Mouse (Mus musculus) hindbrain, postnatal 0 days (tissue): Measurements from ENCODE around the gene Tmem14a. TPM values are rescaled to one million over a fixed set of nuclear protein-coding genes. Genes with fewer than 3 reads are reported as not detected.
A peak's percentile ranks its signal among the peaks of the same experiment; 100 is the strongest.
"Not testable (repeated sequence)": the region's sequence is repeated elsewhere in the genome, so short reads cannot be mapped to it uniquely, and the experiment has no call there.

Experiments used
- ATAC-seq: fragments of 200-750 bp; cut with Nextera tagmentation; 2 replicates; pipeline ENCODE4 v1.8.0; 2017; ENCODE audit warnings: mild to moderate bottlenecking, moderate TSS enrichment, moderate library complexity
- DNase-seq: peaks from one replicate; pipeline ENCODE4 v3.0.0-alpha.2; 2015; ENCODE audit warnings: low spot score
- H3K27ac ChIP-seq: fragments of 300-500 bp; sonication (generic); 2 replicates; pipeline ENCODE4 v1.5.1; 2014; ENCODE audit warnings: mild to moderate bottlenecking
- H3K27me3 ChIP-seq: fragments of 300-500 bp; sonication (generic); 2 replicates; pipeline ENCODE4 v1.6.1; 2014; ENCODE audit warnings: low read length, mixed read lengths; ENCODE audit not compliant: insufficient read depth
- H3K36me3 ChIP-seq: fragments of 300-500 bp; sonication (generic); 2 replicates; pipeline ENCODE4 v1.6.1; 2014; ENCODE audit warnings: low read length, mixed read lengths; ENCODE audit not compliant: insufficient read depth
- H3K4me1 ChIP-seq: fragments of 300-500 bp; sonication (generic); 2 replicates; pipeline ENCODE4 v1.6.1; 2014; ENCODE audit warnings: antibody characterized with exemption, low read length, mixed read lengths; ENCODE audit not compliant: insufficient read depth
- H3K4me2 ChIP-seq: fragments of 300-500 bp; sonication (generic); 2 replicates; pipeline ENCODE4 v1.6.1; 2014; ENCODE audit warnings: low read depth, mild to moderate bottlenecking, low read length, moderate library complexity, mixed read lengths
- H3K4me3 ChIP-seq: fragments of 300-500 bp; sonication (generic); 2 replicates; pipeline ENCODE4 v1.5.1; 2014; ENCODE audit warnings: low read length
- H3K9ac ChIP-seq: fragments of 300-500 bp; sonication (generic); replicated peaks from 2 replicates; pipeline ENCODE4 v1.6.1; 2014; ENCODE audit warnings: mild to moderate bottlenecking, low read length, moderate library complexity, mixed read lengths
- H3K9me3 ChIP-seq: fragments of 300-500 bp; sonication (generic); 2 replicates; pipeline ENCODE4 v1.6.1; 2016; ENCODE audit warnings: low read length, mixed read lengths
- CTCF ChIP-seq: IDR thresholded peaks from 2 replicates; pipeline ENCODE4 v1.5.1; 2016; ENCODE audit warnings: antibody characterized with exemption, control low read depth, low read depth
- WGBS: fragments of 180-500 bp; shearing (Covaris S2); extraction: QIAGEN DNeasy Blood & Tissue Kit; methylation state at CpG from one replicate; pipeline ENCODE4 v1.1.7; 2014; 5-methylcytosine and 5-hydroxymethylcytosine counted together
- polyA plus RNA-seq: library from polyadenylated mRNA; unstranded; fragments of >200 nt; fragmentation: Nextera tagmentation; extraction: Ambion mirVana; gene quantifications from 2 replicates; pipeline ENCODE4 v1.2.1, GENCODE M21; 2015
- total RNA-seq: library from RNA; depleted of rRNA; stranded (reverse); fragments of >200 nt; gene quantifications from 2 replicates; pipeline ENCODE4 v1.2.3, GENCODE M21; 2014

Tmem14a gene
- total and polyA plus RNA-seq, 2 experiments from 2014 or later, result 18.7 to 27.8 TPM

DNA sequence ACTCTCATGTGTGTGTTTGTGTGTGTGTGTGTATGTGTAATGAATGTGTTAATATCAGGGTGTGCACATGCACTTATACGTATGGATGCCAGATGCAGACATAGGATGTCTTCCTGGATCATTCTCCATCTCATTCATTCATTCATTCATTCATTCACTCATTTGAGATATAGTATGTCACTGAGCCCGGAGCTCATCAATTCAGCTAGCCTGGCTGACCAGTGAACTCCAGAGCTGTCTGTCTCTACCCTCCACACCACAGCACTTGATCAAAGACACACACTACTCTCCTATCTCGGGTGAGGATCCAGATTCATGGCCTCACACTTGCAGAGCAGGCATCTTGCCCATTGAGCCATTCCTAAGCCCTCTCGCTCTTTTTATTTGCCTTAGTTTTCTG, 45.6 kb downstream of the Tmem14a start:
- Histone ChIP-seq H3K9me3 (no peaks in the 10 kb centered on the region), H3K27ac (no peak overlapping the region), H3K36me3 (no peaks in the 10 kb centered on the region), H3K4me2 (no peak overlapping the region), H3K4me3 (no peak overlapping the region), H3K27me3 (no peaks in the 10 kb centered on the region), H3K4me1 (no peaks in the 10 kb centered on the region), H3K9ac (no peak overlapping the region)
- no peak for ATAC-seq
- 91% methylated on average over 4 of the region's 4 CpGs for WGBS
- no peak for DNase-seq
- no peak for TF ChIP-seq CTCF

GRCm38 (mm10) chr1:21264747-21265146, 46.4 kb downstream of the Tmem14a start:
- H3K9ac ChIP-seq, result no peak overlapping the region
- H3K9me3 ChIP-seq, result no peaks in the 10 kb centered on the region
- H3K4me1 ChIP-seq, result no peaks in the 10 kb centered on the region
- no peak for TF ChIP-seq CTCF
- no peaks in the 10 kb centered on the region for H3K27me3 ChIP-seq
- no peaks in the 10 kb centered on the region for H3K36me3 ChIP-seq
- 69% methylated on average over 8 of the region's 8 CpGs for WGBS
- H3K4me2 ChIP-seq, result no peak overlapping the region
- ATAC-seq, result no peak
- no peak overlapping the region for H3K27ac ChIP-seq
- no peak for DNase-seq
- no peak overlapping the region for H3K4me3 ChIP-seq

DNA sequence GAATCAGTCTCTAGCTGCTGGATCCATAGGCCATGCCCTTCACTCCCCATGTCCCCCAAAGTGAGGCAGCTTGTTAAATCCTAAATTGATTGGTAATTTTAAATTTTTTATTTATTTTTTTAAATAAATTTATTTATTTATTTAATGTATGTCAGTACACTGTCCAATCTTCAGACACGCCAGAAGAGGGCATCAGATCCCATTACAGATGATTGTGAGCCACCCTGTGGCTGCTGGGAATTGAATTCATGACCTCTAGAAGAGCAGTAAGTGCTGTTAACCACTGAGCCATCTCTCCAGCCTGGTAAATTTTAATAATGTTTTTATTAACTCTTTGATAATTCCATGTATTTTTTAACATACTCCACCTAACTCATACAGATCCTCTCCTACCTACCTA, 48.4 kb downstream of the Tmem14a start:
- no peak overlapping the region for H3K4me3 ChIP-seq
- no peak overlapping the region for H3K4me2 ChIP-seq
- H3K27me3 ChIP-seq, result no peaks in the 10 kb centered on the region
- WGBS, result 92% methylated on average over 1 of the region's 1 CpGs
- H3K4me1 ChIP-seq, result no peaks in the 10 kb centered on the region
- no peak for TF ChIP-seq CTCF
- no peaks in the 10 kb centered on the region for H3K36me3 ChIP-seq
- no peaks in the 10 kb centered on the region for H3K9me3 ChIP-seq
- no peak for DNase-seq
- no peak for ATAC-seq
- no peak overlapping the region for H3K9ac ChIP-seq
- no peak overlapping the region for H3K27ac ChIP-seq

DNA sequence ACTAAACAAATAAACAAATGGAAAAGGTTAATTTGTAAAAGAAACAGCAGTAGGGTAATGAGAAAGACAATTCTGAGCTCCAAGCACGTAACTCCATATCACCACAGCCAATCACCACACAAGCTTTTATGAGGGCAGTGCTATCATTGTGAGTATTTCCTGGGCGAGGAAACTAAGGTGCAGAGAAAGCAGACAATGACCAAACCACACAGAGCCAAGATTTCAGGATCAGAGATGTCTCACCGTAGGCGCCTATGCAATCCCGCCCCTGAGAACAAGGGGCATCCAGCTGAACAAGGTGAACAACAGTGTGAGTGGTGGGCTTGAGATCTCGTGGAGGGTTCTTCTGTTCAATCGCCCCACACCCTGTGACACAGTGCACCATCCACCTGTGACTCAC, 49.1 kb downstream of the Tmem14a start:
- H3K4me1 ChIP-seq, H3K27me3 ChIP-seq, ATAC-seq, H3K4me2 ChIP-seq, H3K27ac ChIP-seq, H3K4me3 ChIP-seq, H3K36me3 ChIP-seq, H3K9me3 ChIP-seq, H3K9ac ChIP-seq, DNase-seq: not testable (repeated sequence)
- WGBS, result 93% methylated on average over 6 of the region's 7 CpGs

DNA sequence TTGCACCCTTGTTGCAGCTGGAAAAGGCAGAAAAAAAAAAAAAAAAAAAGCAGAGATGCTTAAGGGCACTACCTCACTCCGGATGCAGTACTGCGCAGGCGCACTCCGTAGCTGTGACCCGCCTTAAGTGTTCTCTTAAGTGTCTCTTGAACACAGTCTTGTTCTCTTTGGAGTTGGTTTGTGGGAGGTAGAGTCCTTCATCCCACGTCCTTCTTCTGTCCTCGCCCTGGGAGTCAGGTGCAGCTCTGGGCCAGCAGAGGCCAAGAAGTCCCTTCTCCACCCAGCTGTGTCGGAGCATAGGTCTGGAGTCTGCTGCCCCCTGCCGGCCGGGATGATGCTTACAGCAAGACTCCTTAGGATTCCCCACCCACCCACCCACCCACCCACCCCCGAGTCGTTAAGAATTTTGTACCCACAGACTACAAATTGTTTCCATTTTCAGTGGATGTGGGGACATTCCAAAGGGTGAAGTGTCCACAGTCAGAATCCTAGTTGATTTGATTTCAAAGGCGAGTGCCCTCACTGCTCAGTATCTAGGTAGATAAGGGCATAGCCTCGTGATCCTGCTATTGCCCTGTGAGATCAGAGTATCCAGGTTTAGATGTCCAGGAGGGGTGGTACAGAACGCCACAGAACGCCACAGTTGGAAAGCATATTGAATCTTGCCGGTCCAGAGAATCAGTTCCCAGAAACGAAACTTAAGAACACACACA, 53.1 kb downstream of the Tmem14a start:
- Histone ChIP-seq H3K4me3 (peak overlapping the region; percentile 21), H3K4me1 (no peaks in the 10 kb centered on the region), H3K27me3 (no peaks in the 10 kb centered on the region), H3K9me3 (no peaks in the 10 kb centered on the region), H3K36me3 (no peaks in the 10 kb centered on the region), H3K9ac (no peak overlapping the region), H3K27ac (no peak overlapping the region), H3K4me2 (peak overlapping the region; percentile 55)
- peak; percentile 82 for ATAC-seq
- 25% methylated on average over 18 of the region's 18 CpGs for WGBS
- TF ChIP-seq CTCF, result peak; percentile 66
- peak; percentile 77 for DNase-seq

DNA sequence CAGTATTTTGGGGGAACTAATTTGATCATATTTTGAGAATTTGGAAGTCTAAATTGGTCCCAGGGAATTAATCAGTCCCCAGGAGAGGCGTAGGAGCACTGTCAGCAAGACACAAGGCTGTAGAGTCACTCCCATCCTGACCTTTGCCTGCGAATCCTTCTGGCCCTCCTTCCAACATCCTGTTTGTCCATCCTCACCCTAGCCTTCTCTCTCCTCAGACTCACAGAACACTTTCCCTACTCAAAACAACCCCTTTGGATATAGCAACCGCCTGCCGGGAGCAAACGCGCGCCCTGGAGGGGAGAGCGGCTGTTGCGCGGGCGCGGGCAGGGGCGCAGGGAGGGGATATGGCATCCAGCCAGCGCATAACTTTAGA, 53.7 kb downstream of the Tmem14a start:
- ATAC-seq (no peak), DNase-seq (peak; percentile 14)
- Histone ChIP-seq H3K4me1 (no peaks in the 10 kb centered on the region), H3K36me3 (no peaks in the 10 kb centered on the region), H3K4me3 (peak overlapping the region; percentile 21), H3K27me3 (no peaks in the 10 kb centered on the region), H3K9ac (no peak overlapping the region), H3K9me3 (no peaks in the 10 kb centered on the region), H3K27ac (no peak overlapping the region), H3K4me2 (peak overlapping the region; percentile 55)
- TF ChIP-seq CTCF, result no peak
- 21% methylated on average over 14 of the region's 14 CpGs for WGBS

DNA sequence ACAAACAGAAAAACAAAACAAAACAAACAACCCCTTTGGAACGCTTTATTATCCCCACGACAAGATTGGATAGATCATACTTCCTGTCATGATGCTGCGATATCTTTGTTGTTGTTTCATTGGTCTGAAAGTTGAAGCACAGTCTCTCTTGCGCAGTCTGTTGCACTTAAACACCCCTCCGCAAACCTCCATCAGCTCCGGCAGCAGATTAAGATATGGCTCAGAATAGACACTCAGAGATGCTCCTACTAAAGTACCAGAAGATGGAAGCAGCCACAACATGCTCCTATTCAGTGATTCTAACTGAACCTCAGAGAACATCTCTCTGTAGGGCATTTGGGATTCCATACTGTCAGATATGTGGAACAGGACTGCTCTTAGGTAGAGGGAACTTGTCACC, 54.7 kb downstream of the Tmem14a start:
- Histone ChIP-seq H3K27ac (no peak overlapping the region), H3K9ac (no peak overlapping the region), H3K4me1 (no peaks in the 10 kb centered on the region), H3K36me3 (no peaks in the 10 kb centered on the region), H3K4me2 (no peak overlapping the region), H3K27me3 (no peaks in the 10 kb centered on the region), H3K4me3 (no peak overlapping the region), H3K9me3 (no peaks in the 10 kb centered on the region)
- 93% methylated on average over 6 of the region's 6 CpGs for WGBS
- TF ChIP-seq CTCF, result no peak
- DNase-seq (no peak), ATAC-seq (no peak)
